Mouse (Mus musculus): ENCODE measurements around the gene Mindy4.

- TF ChIP-seq CTCF (IDR thresholded peaks at IDR 0.05; ENCODE audit: extremely low read depth, insufficient read depth, insufficient read length, insufficient replicate concordance): no peak
- TF ChIP-seq POLR2A (IDR thresholded peaks at IDR 0.05; ENCODE audit: low read depth, low read length): no peak
Measured at GRCm38 (mm10) chr6:55346491-55346890, 143.3 kb downstream of the Mindy4 start.
